Mouse (Mus musculus): ENCODE data around the gene Ccdc85c. TPM values are rescaled to one million over a fixed set of nuclear protein-coding genes. Genes with fewer than 3 reads are reported as not detected.

The Ccdc85c gene
- polyA plus RNA-seq, 1 experiment, result 22.5 TPM

DNA sequence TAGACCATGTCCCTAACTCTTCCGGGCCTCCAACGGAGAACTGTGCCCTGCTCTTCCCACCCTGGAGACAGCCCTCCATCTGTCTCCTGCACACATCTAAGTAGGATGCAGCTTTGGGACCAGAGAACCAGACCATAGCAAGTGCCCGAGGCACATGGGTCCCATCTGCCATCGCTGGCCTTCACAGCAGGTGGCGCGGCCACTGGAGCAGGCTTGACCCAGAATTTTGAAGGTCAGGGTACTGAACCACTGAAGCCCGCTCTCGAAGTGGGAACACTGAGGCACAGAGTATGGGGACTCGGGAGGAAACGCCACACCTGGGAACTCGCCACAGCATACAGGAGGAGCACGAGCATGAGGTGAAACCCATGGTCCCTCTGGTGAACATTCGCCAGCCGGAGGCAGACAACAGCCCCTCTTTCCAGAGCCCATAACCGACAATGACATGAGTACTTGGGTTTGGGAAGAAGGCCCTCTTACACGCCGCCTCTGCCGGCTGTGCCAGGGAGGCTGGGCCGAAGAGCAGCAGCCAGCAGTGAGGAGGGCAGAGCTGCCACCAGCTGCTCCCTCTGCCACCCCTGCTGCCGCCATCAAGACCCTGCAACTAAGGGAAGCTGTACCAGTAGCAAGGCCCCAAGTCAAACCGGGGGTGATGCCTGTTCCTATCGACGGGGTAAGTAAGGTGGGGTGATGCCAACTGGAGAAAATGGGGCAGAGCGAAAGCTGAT lies 15.7 kb downstream of the Ccdc85c start:
- TF ChIP-seq CTCF (IDR thresholded peaks at IDR 0.05; ENCODE audit: insufficient read depth, low read length), result no peak
- H3K4me3 ChIP-seq (replicated peaks; ENCODE audit: extremely low read depth, low read depth, low read length), result no peak overlapping the region
- no peak for DNase-seq
- WGBS, result 91% methylated on average over 24 of the region's 24 CpGs
- peaks cover 7% of the 10 kb centered on the region for H3K4me1 ChIP-seq (ENCODE audit: control insufficient read depth, insufficient read depth, low read length)

DNA sequence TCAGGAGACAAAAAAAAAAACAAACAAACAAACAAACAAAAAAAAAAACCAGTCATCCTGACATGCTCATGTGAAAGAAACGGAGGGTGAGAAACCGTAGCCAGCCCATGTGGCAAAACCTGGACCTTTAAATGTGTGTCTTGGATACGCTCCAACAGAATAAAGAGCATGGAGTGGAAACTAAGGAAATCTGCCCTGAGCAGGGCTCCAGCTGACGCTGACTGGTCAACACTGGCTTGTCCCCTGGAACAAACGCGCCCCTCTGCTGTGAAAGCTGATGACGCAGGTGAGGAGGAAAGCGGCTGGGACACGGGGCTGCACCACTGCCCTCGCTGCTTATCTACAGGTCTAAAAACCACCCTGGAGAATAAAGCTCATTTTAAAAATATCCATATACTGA lies 18.5 kb downstream of the Ccdc85c start:
- DNase-seq, result no peak
- 52% methylated on average over 10 of the region's 10 CpGs for WGBS
- TF ChIP-seq POLR2A (IDR thresholded peaks at IDR 0.05; ENCODE audit: borderline replicate concordance, extremely low read depth, low read depth, low read length) (no peak), CTCF (IDR thresholded peaks at IDR 0.05; ENCODE audit: insufficient read depth, low read length) (no peak)
- Histone ChIP-seq H3K4me1 (ENCODE audit: control insufficient read depth, insufficient read depth, low read length) (peaks cover 4% of the 10 kb centered on the region; the same call in 1 of the 2 replicates), H3K4me3 (replicated peaks; ENCODE audit: extremely low read depth, low read depth, low read length) (no peak overlapping the region)

- no peak for TF ChIP-seq CTCF (IDR thresholded peaks at IDR 0.05; ENCODE audit: insufficient read depth, low read length)
- no peak for TF ChIP-seq POLR2A (IDR thresholded peaks at IDR 0.05; ENCODE audit: borderline replicate concordance, extremely low read depth, low read depth, low read length)
- no peak for DNase-seq
- WGBS, result 44% methylated on average over 5 of the region's 5 CpGs
- Histone ChIP-seq H3K4me1 (ENCODE audit: control insufficient read depth, insufficient read depth, low read length) (peaks cover 4% of the 10 kb centered on the region; the same call in 1 of the 2 replicates), H3K4me3 (replicated peaks; ENCODE audit: extremely low read depth, low read depth, low read length) (no peak overlapping the region)
These were observed 19.3 kb downstream of the Ccdc85c start for GRCm38 (mm10) chr12:108255960-108256359.

DNA sequence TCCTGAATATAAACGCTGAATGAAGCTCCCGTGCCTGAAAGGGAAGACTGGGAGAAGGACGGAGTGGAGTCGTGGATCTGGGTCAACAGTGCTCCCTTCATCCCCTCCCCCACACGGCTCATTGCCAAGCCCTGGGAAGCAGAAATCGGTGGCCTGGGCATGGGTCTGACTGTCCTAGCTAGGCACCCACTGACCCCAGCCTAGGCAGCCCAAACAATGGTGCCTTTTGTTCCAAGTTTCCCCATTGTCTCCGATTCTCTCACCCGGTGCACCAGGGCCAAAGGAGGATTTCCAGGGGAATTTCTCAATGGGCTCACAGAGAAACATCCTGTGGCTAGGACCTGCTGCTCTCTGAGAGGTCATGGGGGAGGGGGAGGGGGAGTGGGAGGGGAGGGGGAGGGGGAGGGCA lies 19.7 kb downstream of the Ccdc85c start:
- H3K4me1 ChIP-seq (ENCODE audit: control insufficient read depth, insufficient read depth, low read length), result peaks cover 4% of the 10 kb centered on the region; the same call in 1 of the 2 replicates
- TF ChIP-seq POLR2A (IDR thresholded peaks at IDR 0.05; ENCODE audit: borderline replicate concordance, extremely low read depth, low read depth, low read length), result no peak
- TF ChIP-seq CTCF (IDR thresholded peaks at IDR 0.05; ENCODE audit: insufficient read depth, low read length), result no peak
- no peak for DNase-seq
- WGBS, result 26% methylated on average over 8 of the region's 8 CpGs
- no peak overlapping the region for H3K4me3 ChIP-seq (replicated peaks; ENCODE audit: extremely low read depth, low read depth, low read length)

DNA sequence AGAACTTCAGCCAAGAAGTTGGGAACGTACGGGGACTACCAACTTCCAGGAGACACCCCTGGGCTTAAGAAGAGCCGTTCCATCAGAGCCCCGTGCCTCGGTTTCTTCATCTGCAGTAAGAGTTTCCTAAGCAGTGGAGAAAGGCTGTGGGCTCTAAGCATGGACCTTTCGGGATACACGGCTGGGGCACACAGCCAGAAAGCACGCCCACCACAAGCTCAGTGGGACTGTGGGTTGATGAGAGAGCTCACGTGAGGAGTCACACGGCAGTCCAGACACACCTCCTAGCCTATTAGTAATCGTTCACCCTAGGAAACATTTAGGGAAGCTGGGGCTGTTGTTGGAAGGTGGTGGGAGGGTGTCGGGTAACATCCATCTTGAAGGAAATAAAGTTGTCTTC lies 22.2 kb downstream of the Ccdc85c start:
- no peak for DNase-seq
- H3K4me3 ChIP-seq (replicated peaks; ENCODE audit: extremely low read depth, low read depth, low read length), result no peak overlapping the region
- TF ChIP-seq POLR2A (IDR thresholded peaks at IDR 0.05; ENCODE audit: borderline replicate concordance, extremely low read depth, low read depth, low read length) (no peak), CTCF (IDR thresholded peaks at IDR 0.05; ENCODE audit: insufficient read depth, low read length) (no peak)
- WGBS, result 74% methylated on average over 12 of the region's 12 CpGs
- peaks cover 15% of the 10 kb centered on the region for H3K4me1 ChIP-seq (ENCODE audit: control insufficient read depth, insufficient read depth, low read length)

GRCm38 (mm10) chr12:108251825-108252542 lies 23.2 kb downstream of the Ccdc85c start:
- H3K4me1 ChIP-seq (ENCODE audit: control insufficient read depth, insufficient read depth, low read length), result peaks cover 18% of the 10 kb centered on the region
- H3K4me3 ChIP-seq (replicated peaks; ENCODE audit: extremely low read depth, low read depth, low read length), result no peak overlapping the region
- TF ChIP-seq POLR2A (IDR thresholded peaks at IDR 0.05; ENCODE audit: borderline replicate concordance, extremely low read depth, low read depth, low read length) (no peak), CTCF (IDR thresholded peaks at IDR 0.05; ENCODE audit: insufficient read depth, low read length) (no peak)
- 72% methylated on average over 15 of the region's 15 CpGs for WGBS
- no peak for DNase-seq

GRCm38 (mm10) chr12:108251034-108251792 lies 24.0 kb downstream of the Ccdc85c start:
- no peak for TF ChIP-seq CTCF (IDR thresholded peaks at IDR 0.05; ENCODE audit: insufficient read depth, low read length)
- no peak for TF ChIP-seq POLR2A (IDR thresholded peaks at IDR 0.05; ENCODE audit: borderline replicate concordance, extremely low read depth, low read depth, low read length)
- Histone ChIP-seq H3K4me3 (replicated peaks; ENCODE audit: extremely low read depth, low read depth, low read length) (no peak overlapping the region), H3K4me1 (ENCODE audit: control insufficient read depth, insufficient read depth, low read length) (peaks cover 17% of the 10 kb centered on the region)
- WGBS, result 86% methylated on average over 31 of the region's 31 CpGs
- DNase-seq, result no peak

GRCm38 (mm10) chr12:108249522-108249921 lies 25.7 kb downstream of the Ccdc85c start:
- Histone ChIP-seq H3K4me3 (replicated peaks; ENCODE audit: extremely low read depth, low read depth, low read length) (peak overlapping the region; percentile 3), H3K4me1 (ENCODE audit: control insufficient read depth, insufficient read depth, low read length) (peaks cover 25% of the 10 kb centered on the region)
- 18% methylated on average over 10 of the region's 10 CpGs for WGBS
- TF ChIP-seq POLR2A (IDR thresholded peaks at IDR 0.05; ENCODE audit: borderline replicate concordance, extremely low read depth, low read depth, low read length) (peak; percentile 27; the same call in 1 of the 2 replicates), CTCF (IDR thresholded peaks at IDR 0.05; ENCODE audit: insufficient read depth, low read length) (no peak)
- peak; percentile 73 for DNase-seq

GRCm38 (mm10) chr12:108249019-108249418 lies 26.2 kb downstream of the Ccdc85c start:
- Histone ChIP-seq H3K4me3 (replicated peaks; ENCODE audit: extremely low read depth, low read depth, low read length) (no peak overlapping the region), H3K4me1 (ENCODE audit: control insufficient read depth, insufficient read depth, low read length) (peaks cover 28% of the 10 kb centered on the region)
- WGBS, result 80% methylated on average over 8 of the region's 8 CpGs
- DNase-seq, result no peak
- TF ChIP-seq CTCF (IDR thresholded peaks at IDR 0.05; ENCODE audit: insufficient read depth, low read length), result no peak
